ENCODE assay signal across 8 mouse cellular contexts in the genomic region with DNA sequence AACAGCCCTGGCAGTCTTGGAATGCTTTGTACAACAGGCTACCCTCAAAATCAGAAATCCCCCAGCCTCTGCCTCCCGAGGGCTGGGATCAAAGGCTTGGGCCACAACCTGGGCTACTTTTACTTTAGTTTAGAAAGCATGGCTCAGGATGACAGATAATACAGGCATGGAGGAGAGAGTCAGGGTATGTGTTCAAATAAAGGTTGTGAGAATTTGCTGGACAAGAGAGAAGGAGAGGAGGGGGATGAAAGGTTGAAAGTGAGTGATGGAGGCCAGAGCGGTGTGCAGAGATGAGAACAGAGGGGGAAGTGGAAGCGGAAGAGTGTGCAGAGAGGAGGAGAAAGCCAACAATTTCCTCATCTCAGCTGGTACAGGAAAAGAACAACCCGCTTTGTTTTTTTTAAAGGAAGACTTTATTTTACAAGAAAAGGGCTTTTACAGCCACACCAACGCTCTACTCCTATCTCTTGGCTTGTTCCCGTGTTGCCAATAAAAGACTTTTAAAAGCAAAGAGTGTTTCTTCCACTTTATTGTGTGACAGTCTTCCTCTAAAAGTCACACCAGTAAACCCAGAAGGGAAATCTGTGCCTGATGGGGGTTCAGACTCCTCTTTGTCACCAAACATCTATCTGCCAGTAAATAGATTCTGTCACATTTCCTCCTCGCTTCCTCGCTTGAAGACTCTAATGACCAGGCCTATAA. TPM values are rescaled to one million over a fixed set of nuclear protein-coding genes. Genes with fewer than 3 reads are reported as not detected.
DNase-seq lines count a peak whose midpoint lies in the region; ATAC-seq and TF ChIP-seq lines count a peak whose summit lies in the region.

No protein-coding gene starts in this region.

- peak overlapping the region; percentile 92 for H3K27ac ChIP-seq in spleen, adult 2 months (ENCODE audit: insufficient read depth, low read length)
- peak overlapping the region; percentile 97 for H3K27ac ChIP-seq in forebrain, embryonic 16.5 days (ENCODE audit: low read length)
- H3K27ac ChIP-seq in limb, embryonic 11.5 days (replicated peaks; ENCODE audit: low read depth, low read length) = peak overlapping the region; percentile 95
- H3K27ac ChIP-seq in neural tube, embryonic 13.5 days (replicated peaks) = peak overlapping the region; percentile 99

- H3K9ac ChIP-seq in forebrain, embryonic 16.5 days (replicated peaks; ENCODE audit: low read depth, low read length) = peak overlapping the region; percentile 50
- peak overlapping the region; percentile 68 for H3K9ac ChIP-seq in limb, embryonic 11.5 days (ENCODE audit: low read length)
- H3K9ac ChIP-seq in neural tube, embryonic 13.5 days = peak overlapping the region; percentile 69

- WGBS in spleen, adult 2 months = 7% methylated on average over 8 of the region's 8 CpGs
- 19% methylated on average over 8 of the region's 8 CpGs for WGBS in forebrain, embryonic 16.5 days
- WGBS in limb, embryonic 11.5 days = 19% methylated on average over 8 of the region's 8 CpGs
- 12% methylated on average over 8 of the region's 8 CpGs for WGBS in neural tube, embryonic 13.5 days

- ATAC-seq in forebrain, embryonic 16.5 days = no peak
- ATAC-seq in limb, embryonic 11.5 days (ENCODE audit: insufficient number of reproducible peaks, low FRiP score, low TSS enrichment, low read depth) = no peak
- no peak for ATAC-seq in neural tube, embryonic 13.5 days (ENCODE audit: low read depth)

- no peaks in the 10 kb centered on the region for H3K9me3 ChIP-seq in forebrain, embryonic 16.5 days (ENCODE audit: control insufficient read depth, low read length)
- no peaks in the 10 kb centered on the region for H3K9me3 ChIP-seq in limb, embryonic 11.5 days (ENCODE audit: control insufficient read depth, low read length)
- no peaks in the 10 kb centered on the region for H3K9me3 ChIP-seq in neural tube, embryonic 13.5 days

- H3K4me2 ChIP-seq in forebrain, embryonic 16.5 days (ENCODE audit: low read length) = peak overlapping the region; percentile 64
- peak overlapping the region; percentile 40 for H3K4me2 ChIP-seq in limb, embryonic 11.5 days (ENCODE audit: low read depth, severe bottlenecking)
- H3K4me2 ChIP-seq in neural tube, embryonic 13.5 days = peak overlapping the region; percentile 58

- H3K27me3 ChIP-seq in spleen, adult 2 months (ENCODE audit: control insufficient read depth, insufficient read depth, low read length) = no peaks in the 10 kb centered on the region
- H3K27me3 ChIP-seq in forebrain, embryonic 16.5 days (replicated peaks; ENCODE audit: control insufficient read depth, insufficient read depth, low read length) = no peaks in the 10 kb centered on the region
- no peaks in the 10 kb centered on the region for H3K27me3 ChIP-seq in limb, embryonic 11.5 days (ENCODE audit: control insufficient read depth, insufficient read depth, low read length)
- H3K27me3 ChIP-seq in neural tube, embryonic 13.5 days = no peaks in the 10 kb centered on the region

- H3K4me1 ChIP-seq in spleen, adult 2 months (ENCODE audit: control insufficient read depth, insufficient read depth, insufficient read length) = peaks cover 13% of the 10 kb centered on the region
- H3K4me1 ChIP-seq in forebrain, embryonic 16.5 days (replicated peaks; ENCODE audit: control insufficient read depth, insufficient read depth, low read length) = peaks cover 30% of the 10 kb centered on the region
- peaks cover 25% of the 10 kb centered on the region for H3K4me1 ChIP-seq in limb, embryonic 11.5 days (ENCODE audit: control insufficient read depth, insufficient read depth, low read length)
- peaks cover 34% of the 10 kb centered on the region for H3K4me1 ChIP-seq in neural tube, embryonic 13.5 days (replicated peaks)

- peak overlapping the region; percentile 0; the same call in 1 of the 2 replicates for H3K4me3 ChIP-seq in spleen, adult 2 months (ENCODE audit: extremely low read depth, insufficient read depth, insufficient read length)
- peak overlapping the region; percentile 37; the same call in 1 of the 2 replicates for H3K4me3 ChIP-seq in forebrain, embryonic 16.5 days (replicated peaks; ENCODE audit: low read length)
- 0 out of 2 replicates have a peak overlapping the region, but pooled peaks have one; percentile 8 for H3K4me3 ChIP-seq in limb, embryonic 11.5 days (ENCODE audit: low read depth, low read length)
- H3K4me3 ChIP-seq in neural tube, embryonic 13.5 days = peak overlapping the region; percentile 25

- DNase-seq in spleen, adult 2 months (ENCODE audit: low read depth in 1 of 2, low spot score in 2 of 2) = no peak
- DNase-seq in spleen, postnatal 10 days (ENCODE audit: low spot score in 2 of 2) = no peak
- DNase-seq in limb, embryonic 11.5 days (ENCODE audit: low spot score) = peak; percentile 62
- no peak for DNase-seq in spleen, adult 12 weeks (ENCODE audit: low spot score)
- DNase-seq in layer of hippocampus, postnatal 14 days (ENCODE audit: low spot score in 2 of 2) = no peak
- DNase-seq in cerebellum, adult 11 months = no peak

- TF ChIP-seq CTCF in spleen, adult 2 months (IDR thresholded peaks at IDR 0.05; ENCODE audit: extremely low read depth, insufficient read depth, insufficient read length, insufficient replicate concordance) = no peak

- TF ChIP-seq POLR2A in spleen, adult 2 months (IDR thresholded peaks at IDR 0.05; ENCODE audit: low read depth, low read length) = no peak; the same call in 1 of the 2 replicates

- H3K36me3 ChIP-seq in spleen, adult 2 months (ENCODE audit: control insufficient read depth, insufficient read depth, low read length) = no peaks in the 10 kb centered on the region
- H3K36me3 ChIP-seq in forebrain, embryonic 16.5 days (ENCODE audit: control insufficient read depth, insufficient read depth) = no peaks in the 10 kb centered on the region
- H3K36me3 ChIP-seq in limb, embryonic 11.5 days (ENCODE audit: control insufficient read depth, insufficient read depth, low read length) = no peaks in the 10 kb centered on the region
- no peaks in the 10 kb centered on the region for H3K36me3 ChIP-seq in neural tube, embryonic 13.5 days

RNA-seq across cellular contexts. Expression of a gene that starts 8.6 kb away (rescaled TPM):
- 25.1 and 34.7 TPM in 2 replicates for polyA plus RNA-seq in spleen, adult 2 months (2012; rRNA removed)
- 491 and 498 TPM in 2 replicates for polyA plus RNA-seq in forebrain, embryonic 16.5 days (2015; fragmentation: Nextera tagmentation; extraction: Ambion mirVana)
- 69.7 and 73.9 TPM in 2 replicates for polyA plus RNA-seq in limb, embryonic 11.5 days (2014; fragmentation: Nextera tagmentation; extraction: Ambion mirVana)
- polyA plus RNA-seq in neural tube, embryonic 13.5 days (2015; fragmentation: Nextera tagmentation; extraction: Ambion mirVana) = 299 and 332 TPM in 2 replicates
- total RNA-seq in layer of hippocampus, postnatal 14 days (2021) = 100 to 1,000 TPM; 384 to 437 TPM
